Mouse (Mus musculus) layer of hippocampus, adult 9-10 months (tissue): ENCODE results near the gene Id2.

Experiments
- DNase-seq: peaks from one replicate; pipeline ENCODE4 v3.0.0; 2022; ENCODE audit warnings: low spot score

Id2 gene

DNA sequence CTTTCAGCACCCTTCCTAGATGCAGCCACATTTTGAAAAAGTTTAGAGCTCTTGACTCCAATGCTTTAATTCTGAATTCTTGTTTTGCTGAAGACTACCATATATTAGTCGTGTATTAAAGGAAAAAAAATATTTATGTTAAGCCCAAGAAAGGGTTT is at the start of gene Id2:
TSS of gene Id2 (minus strand) at position 89 of the 158 bp plus-strand sequence.
- DNase-seq = no peak

DNA sequence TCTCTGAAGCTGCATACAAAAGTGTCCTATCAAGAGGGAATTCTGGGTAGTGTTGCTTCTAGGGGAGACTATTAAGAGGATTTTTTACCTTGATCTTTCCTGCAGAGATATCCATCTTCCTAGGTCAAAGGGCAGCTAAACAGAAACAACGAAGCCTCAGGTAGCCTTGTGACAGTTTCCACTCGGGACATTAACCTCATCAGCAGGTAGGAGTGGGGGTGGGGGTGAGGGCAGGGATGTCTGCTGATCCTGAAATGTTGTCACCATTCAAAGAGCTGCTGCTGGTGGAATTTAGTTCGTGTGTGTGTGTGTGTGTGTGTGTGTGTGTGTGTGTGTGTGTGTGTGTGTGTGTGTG is 48.4 kb upstream of the Id2 start:
- DNase-seq = no peak

DNA sequence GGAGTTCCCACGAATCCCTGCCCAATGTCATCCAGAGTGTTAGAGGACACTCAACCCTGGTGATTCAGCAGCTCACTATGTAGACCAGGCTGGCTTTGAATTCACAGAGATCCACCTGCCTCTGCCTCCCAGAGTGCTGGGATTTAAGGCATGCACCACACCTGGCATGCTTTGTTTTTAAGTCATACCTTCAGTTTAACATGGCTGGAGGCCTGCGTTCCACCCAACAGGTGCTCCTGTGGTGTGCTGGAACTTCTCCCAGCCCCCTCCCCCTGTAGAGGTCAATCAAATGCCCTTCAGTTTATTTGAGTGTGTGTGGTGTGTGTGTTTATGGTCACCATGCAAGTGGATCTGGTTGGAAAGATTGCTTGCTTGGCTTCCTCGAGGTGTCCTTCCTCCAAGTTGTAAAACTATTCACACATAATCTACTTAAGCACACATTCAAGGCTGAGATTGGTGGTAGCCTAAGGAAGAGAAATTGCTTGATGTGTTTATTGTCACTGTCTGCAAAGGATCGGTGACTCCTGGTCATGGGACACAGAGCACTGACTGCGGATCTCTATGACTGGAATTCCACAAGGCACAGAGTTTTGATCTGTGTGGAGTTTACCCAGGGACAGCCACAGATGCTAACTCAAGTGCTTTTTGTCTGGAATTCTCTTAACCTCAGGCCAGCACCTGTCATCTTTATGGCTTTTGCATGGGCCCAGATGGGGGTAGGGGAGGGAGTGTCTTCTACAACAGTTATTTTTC is 47.8 kb upstream of the Id2 start:
- no peak for DNase-seq

DNA sequence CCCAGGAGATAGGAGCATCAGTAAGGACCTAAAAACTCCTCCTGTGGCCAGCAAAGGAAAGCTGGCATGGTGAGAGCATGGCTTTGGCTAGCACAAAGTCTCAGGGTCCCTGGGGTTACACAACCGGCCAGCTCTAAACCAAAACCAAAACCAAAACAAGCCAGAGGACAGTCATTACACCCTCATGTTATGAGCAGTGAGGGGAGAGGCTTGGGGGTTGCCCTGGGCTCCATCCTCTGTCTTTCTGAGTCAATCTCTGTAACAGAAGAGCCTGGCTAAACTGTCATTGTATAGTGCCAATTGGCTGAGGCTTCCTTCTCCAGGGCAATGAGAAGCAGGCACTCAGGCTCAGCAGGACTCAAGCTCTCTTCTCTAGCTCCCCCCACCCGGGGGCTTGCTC is 46.6 kb upstream of the Id2 start:
- no peak for DNase-seq

DNA sequence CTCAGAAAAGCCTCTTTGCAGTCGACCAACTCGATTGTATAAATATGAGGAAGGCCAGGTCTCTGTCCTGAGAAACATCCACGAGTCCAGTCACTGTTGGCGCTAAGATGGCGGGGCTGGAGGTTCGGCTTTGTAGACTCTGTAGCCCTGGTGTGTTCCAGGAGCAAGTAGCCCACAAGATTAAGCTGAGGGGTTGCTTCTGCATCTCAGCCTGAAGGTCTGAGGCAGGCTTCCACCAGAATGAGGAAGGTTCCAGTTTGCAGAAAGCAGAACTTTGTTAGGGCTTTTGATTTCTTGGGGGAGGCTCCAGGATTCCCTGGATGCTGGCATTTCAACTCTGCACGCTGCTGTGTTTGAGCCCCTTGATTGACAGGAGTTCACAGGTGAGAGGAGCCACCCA is 45.3 kb upstream of the Id2 start:
- no peak for DNase-seq

DNA sequence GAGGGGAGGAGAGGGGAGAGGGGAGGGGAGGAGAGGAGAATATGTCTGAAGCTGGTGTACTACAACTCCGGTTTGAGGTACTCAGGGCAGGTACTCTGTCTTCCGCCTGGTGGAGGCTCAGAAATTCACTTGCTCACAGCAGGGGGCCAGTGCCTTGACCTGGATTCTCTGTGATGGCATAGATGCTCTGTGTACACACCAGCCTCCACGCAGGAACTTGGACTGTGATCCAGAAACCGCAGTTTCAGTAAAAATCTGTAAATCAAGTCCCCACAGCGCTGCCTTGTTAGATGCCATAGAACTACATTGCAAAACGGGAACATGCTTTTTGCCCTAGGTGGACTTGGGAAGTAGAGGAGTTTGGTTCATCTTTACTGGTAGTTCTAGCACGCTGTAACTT is 44.4 kb upstream of the Id2 start:
- no peak for DNase-seq

DNA sequence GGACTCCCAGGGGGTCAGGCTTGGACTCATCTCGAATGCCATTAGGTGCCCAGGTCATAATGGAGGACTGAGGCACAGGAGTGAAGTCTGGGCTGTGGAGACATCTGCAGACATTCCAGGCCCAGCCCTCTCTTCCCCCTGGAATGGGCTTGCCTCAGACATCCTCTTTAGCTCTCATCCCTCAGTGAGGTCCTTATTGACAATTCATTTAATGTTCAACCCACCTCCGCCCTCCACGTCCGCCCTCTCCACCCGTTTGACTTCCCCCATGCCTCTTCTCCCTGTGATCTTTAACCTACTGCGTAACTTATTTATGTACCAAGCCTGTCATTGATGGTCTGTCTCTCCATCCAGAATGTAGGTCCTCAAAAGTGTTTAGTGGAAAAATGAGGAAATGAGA is 43.2 kb upstream of the Id2 start:
- no peak for DNase-seq

DNA sequence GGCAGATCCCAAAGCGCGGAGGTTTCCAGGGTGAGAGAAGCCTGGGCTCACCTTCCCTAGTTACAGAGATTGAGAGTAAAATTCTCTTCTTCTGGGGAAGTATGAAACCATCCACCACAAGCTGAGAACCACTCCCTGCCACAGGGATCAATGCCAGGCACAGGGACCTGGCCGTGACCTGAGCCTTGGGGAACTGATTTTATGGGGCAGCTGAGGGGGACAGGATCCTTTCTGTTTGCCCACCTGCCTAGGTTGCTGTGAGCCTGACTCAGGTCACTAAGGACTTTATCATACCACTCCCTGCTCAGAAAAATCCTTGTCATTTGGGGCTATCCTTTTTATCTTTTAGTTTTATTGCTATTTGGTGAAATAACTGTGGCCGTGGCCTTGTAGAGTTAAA is 41.7 kb upstream of the Id2 start:
- DNase-seq = no peak

DNA sequence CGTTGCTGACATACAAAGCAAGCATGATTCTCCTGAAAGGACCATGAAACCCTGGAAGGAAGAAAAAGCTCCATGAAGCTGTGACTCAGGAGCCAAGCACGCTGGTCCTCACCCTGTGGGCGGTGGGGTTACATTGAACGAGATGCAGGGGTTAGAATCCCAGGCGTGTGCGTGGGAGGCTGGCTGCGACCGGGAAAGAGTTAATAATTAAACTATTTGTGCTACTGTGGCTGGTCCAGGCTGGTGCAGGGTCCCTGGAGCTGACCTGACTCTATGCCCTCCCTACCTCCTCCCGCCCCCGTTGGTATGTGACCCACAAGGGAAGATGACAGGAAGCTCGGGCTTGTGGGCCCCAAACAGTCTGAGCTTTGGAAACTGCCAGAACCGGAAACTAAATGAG is 35.1 kb upstream of the Id2 start:
- no peak for DNase-seq

DNA sequence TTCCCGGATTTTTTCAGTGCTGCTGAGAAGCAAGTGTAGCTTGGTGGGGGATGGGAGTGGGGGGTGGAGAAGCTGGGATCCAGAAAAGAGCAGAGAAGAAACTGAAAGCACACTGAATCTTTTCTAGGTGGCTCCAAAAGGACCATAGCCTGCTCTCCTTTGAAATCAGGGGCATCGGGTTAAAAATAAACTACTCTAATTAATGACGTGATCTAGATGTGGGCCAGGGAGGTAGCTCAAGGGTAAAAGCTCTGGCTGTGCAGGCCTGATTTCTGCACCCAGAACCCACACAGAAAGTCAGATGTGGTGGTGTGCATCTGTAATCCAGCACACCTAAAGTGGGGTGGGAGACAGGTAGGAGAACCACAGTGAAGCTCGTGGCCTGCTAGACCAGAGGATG is 30.7 kb upstream of the Id2 start:
- no peak for DNase-seq

DNA sequence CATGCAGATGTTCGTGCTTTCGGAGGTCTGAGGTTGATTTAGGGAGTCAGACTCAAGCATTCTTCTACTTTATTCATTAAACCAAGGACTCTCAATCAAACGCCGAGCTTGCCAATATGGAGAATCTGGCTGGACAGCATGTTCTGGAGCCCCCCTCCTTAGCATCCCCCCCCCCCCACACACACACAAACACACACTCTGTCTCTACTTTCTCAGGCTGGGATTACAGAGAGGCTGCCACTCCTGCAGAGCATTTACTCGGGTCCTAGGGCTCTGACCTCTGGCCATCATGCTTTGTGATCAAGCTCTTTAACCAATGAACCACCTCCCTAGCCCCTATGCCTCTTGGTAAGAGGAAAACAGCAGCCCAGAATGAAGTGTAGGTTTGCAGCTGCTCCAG is 29.3 kb upstream of the Id2 start:
- DNase-seq = no peak

DNA sequence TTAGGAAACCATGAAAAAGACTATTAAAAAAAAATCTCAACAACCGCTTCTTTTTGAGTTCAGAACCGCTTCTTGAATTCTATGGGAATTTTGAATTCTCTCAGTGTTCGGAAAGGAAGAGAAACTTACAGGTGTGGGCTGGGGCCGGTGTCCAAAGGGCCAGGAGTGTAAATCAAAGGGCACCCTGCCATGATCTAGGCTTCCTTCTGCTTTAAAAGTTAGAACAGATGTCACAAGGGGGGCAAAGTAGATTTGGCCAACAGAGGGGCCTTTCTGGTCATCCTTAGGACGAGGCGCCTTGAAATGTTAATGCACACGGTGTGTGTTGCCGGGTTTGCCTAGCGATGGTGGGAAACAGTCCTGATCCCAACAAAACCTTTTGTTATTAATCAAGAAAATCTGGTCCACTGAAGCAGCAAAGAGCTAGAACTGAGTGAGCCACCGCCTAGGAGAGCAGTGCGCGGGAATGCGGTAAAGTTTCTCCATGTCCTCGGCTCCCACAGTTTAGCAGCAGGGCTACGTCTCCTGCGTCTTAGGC is 28.4 kb upstream of the Id2 start:
- no peak for DNase-seq

DNA sequence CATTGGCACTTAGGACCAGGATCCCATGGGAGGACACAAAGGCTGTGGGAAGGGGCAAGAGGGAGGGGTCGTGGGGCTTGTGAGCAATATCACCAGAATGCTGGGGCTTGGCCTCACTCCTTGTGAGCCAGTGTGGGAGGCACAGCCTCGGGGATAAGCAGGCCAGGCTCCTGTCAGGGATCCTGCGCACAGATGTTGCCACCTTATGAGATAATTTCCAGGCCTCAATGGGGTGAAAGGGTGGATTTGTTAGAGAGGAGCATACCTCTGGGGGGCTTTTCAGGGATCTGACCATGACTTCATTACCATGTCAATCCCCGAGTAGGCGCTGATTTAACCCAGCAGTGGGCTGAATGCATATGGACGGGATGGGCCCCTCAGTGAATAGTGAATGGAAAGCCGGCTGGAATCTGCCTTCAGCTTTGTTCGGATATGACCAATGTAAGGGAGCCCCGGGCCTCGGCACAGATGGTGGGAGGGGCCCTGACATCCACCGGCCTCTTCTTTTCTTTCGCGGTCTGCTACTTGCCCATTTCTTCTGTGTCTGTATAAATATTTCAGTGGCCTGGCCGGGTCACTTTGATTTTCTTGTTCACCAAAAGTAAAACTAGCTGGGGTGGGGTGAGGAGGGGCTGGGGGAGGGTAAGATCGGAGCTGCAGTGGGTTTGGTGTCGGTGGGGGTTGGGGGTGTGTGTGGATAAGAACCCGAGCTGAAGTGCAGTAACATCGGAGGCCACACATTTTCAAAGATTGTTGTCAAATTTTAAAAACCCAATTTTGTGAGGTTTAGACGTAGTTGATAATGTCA is 27.7 kb upstream of the Id2 start:
- DNase-seq = no peak

DNA sequence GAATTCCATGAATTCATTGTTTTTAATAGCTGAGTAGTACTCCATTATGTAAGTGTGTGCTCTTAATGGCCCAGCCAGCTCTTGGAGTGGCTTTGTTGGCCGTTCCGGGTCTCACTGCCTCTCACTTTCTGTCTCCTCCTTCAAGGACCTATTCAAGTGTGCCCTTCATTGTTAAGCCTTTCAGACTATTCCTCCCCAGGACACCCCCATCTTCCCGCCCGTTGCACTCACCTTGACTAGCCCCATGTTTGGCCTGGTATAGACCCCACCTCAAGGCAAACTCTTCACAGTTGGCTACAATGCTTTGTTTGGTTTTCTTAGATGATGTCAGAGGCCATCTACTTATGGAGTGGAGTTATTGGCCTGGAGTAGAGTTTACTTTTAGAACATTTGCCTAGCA is 23.8 kb upstream of the Id2 start:
- DNase-seq = no peak

DNA sequence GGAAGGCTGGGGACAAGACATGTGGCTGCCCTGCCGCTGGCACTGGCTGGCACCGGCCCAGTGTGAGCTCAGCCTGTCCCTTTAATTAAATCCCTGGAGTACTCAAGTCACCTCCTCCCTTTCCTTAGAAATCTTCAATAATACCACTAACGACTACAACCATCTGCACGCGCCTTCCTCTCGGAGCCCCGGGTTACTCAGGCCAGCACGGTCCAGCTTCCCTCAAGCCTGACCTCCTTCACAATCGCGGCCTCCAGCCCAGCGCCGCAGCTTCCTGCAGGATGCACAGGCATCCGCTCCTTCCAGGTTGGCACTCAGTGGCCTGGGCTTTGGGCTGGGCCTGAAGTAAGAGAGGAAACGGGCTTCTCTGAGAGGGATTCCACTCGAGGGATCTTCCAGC is 22.3 kb upstream of the Id2 start:
- DNase-seq = no peak

DNA sequence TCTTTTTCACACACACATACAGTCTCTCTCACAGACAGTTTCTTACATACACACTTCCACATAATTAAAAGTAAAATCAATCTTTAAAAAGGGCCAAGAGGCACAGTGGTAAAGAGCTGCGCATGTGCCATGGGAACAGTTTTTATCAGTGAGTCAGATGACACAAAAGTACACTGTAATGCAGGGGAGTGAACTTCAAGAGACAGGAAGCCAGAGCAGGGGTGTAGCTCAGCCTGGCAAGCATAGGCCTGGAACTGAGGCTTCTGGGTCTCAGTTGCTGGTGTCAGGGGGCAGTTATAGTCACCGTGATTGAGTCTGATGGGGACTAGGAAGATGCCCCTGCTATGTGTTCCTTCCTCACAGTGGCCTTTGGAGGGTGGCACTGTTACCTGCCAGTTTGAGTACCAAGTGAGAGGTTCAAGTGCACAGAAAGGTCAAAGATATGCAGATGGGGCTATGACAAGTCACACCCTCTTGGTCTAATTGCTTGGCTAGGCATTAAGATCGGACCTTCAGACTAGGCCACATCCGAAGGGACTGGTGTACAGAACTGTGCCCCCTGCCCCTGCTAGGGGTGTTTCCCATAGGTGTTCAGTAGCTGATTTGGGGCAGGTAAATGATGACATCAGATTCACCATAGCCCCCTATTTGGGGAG is 21.0 kb upstream of the Id2 start:
- no peak for DNase-seq

DNA sequence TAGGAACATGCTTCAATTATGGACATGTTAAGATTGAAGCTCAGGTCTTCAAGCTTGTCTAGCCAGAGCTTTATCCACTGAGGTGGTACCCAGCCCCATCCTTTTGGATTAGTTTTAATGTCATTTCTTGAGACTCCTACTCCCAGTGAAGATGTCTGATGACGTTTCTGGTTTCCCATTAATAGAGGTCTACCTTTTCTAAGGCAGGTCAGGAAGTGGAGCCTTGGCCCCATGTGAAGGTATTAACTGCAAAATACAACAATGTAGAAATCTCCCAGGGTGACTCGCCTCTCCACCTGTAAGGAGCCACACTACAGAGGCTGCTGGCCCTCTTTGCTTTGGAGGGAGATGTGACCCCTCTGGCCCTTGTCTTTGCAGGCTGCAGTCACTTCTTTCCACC is 19.2 kb upstream of the Id2 start:
- no peak for DNase-seq

DNA sequence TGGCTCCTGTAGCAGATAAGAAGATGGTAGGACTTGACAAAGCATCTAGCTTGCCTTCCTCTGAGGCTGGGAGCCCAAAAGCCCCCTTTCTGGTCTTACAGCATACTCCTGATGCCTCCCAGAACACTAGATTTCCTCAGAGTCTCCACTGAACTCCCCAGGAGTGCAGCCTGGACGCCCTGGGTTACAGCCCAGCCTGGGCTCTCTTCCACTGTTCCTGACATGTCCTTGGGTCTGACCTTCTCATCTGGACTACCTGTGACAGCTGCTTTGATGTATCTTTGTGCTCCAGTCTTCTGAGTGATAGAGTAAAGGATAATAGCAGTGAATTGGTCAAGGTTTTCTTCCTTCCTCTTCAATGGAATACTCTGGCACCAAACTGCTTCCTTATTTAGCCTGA is 17.5 kb upstream of the Id2 start:
- no peak for DNase-seq

DNA sequence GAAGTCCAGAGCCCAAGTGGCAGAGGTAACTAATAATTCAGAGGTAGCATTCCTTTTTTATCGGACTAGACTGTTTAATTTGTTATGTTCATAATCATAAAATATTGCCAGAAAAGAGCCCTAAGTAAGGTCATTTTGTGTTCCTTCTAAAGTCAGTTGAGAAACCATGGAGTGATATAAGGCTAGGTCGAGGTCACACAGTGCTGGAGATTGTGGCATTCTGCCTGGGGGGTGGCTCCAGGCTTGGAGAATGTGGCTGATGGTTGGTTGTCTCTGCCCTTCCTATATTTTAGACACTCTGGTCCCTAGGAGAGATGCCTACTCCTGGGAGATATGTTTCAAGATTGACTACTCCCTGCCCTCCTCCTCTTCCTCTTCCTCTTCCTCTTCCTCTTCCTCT is 16.4 kb upstream of the Id2 start:
- no peak for DNase-seq

DNA sequence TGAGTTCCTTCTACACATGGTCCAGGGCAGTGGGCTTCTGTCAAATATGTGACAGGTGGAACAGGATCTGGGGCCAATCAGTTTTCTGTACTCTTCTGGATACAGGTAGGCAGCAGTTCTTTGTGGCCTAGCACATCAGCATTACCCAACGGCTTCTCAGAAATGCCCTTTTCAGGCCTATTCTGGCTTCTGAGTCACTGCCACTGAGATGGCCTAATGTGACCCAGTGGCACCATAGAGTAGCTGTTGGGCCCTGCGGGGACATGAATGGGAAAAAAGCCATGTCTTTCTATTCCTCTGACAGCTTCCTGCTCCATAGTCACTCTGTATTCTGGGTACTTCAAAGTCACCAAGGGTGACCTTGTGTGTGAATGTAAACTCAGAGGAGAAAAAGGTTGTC is 15.9 kb upstream of the Id2 start:
- DNase-seq = no peak

DNA sequence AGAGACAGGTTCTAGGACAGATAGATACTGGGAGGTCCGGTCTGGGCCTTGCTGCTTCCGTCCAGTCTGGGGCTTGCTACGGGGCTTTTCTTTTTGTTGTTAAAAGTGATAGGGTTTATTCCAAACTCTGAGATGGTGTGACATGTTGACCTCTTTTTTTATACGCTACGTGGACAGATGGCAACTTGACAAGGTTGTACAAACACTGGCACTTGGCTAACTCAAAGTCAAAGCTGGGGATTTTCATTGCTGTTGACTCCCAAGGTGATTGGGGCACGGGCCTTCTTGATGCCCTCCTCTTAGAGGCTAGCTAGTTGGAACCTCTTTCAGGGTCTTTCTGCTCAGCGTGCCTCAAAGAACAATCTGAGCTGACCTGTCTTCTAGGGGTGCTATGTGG is 13.7 kb upstream of the Id2 start:
- DNase-seq = no peak

DNA sequence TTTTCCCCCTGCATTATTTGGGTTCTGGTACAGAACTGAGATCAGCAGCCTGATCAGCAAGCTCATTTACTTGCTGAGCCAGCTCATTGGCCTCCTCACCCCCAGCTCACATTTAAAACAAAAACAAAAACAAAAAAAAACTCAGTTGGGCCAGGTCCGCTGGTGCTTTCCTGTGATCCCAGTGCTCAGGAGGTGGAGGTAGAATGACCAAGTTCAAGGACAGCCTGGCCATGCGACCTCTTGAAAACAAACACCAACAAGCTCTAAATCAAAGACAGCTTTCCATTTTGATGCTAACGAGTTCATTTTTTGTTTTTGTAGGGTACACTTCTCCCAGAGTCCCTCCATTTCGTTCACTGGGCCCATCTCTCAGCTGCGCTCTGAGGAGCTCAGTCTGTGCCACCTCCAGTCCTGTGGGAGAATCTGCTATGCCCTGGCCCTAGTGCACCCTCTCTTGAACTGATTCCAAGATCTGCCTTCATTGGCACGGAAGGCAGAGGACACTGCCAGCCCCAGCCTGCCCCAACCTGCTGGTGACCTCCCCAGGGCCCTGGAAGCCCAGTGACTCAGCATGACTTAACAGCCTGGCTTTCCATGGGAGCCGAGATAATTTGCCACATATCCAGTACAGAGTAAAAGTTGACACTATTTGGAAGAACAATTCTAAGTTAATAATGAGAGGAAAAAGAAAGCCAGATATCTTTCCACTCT is 13.2 kb upstream of the Id2 start:
- DNase-seq = no peak

DNA sequence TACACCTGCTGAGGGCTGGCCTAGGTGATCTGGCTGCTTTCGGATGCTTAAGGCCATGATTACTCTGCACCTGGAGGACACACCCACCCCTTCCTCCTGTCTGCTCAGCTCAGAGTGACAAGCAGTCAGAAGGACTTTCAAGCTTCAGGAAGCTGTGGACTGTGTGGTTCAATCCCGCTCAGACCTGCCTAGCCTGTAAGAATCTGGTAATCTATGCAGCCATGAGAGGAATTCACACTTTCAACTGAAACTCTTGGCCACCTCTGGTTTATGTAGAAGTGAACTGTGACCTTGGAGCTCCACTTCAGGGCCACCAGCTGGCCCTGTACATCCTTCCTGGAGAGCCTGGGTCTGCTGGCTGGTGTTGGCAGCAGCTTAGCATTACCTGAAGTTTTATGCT is 11.9 kb upstream of the Id2 start:
- DNase-seq = no peak
